Mouse (Mus musculus): Measurements from ENCODE around the gene Commd6.

DNA sequence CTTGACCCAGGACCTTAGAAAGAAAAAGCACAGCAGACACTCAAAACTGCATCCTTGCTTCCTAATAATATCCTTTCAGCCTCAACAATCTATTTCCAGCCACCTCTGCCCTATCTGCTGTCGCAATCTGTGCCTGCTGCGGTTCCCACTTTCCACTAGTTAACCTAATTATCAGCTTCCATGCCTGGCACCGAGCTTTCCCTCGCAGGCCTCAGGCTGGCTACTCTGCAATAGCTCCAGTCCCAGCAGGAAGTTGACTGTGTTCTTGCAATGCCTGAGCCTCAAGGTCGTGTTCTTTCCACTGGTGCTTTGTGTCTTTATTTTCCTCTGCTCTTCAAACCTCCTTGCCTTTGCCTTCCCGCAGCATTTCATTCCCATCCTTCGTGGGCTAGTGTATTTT lies 54.4 kb downstream of the Commd6 start:
- no peak for TF ChIP-seq TAL1 (IDR thresholded peaks at IDR 0.05; ENCODE audit: low read length)
- no peak for TF ChIP-seq GATA1 (IDR thresholded peaks at IDR 0.05; ENCODE audit: low read length)
